Comparison of ENCODE assay signal across 8 mouse cellular contexts in the genomic region with DNA sequence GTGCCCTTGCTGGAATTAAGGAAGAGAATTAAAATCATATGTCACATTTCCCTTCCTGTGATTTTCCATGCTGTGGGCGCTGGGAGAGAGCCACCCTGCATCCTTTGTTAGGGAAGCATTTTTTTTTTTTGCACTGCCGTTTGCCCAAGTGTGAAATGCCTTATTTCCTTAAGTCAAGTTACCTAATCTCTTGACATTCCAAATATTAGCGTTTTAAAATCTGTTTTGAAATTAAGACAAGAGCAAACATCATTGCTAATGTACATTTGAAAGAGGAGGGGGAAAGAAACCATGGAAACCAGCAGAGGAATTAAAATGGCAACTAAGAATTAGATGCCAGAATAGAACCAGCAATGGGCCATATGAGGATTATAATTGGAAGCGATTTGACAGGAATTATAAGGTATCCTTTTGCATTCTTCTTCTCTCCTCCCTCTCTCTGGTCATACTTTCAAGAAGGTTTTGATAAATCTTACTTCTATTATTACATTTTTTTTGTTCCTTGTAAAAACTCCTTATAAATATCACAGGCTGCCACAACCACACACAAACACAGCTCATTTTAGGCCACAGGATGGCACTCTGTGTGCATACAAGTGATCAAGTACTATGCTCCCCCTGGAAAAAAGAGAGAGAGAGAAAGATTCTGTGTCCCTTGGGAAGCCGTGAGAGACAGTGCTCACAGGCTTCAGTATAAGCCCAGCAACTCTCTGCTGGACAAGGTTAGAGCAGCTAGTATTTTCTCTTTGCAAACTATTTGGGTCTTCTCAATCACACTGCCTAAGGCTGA.
DNase-seq lines count a peak whose midpoint lies in the region; ATAC-seq lines count a peak whose summit lies in the region.

No protein-coding gene starts in this region.

- DNase-seq in cerebellum, adult 8-10 months: peak; percentile 1
- DNase-seq in lung, postnatal 36 days: peak; percentile 6
- DNase-seq in lung, adult 18-20 months: no peak
- DNase-seq in left cerebral cortex, postnatal 10 days (ENCODE audit: extremely low spot score in 1 of 2, low spot score in 2 of 2): peak; percentile 22 to 56
- DNase-seq in right cerebral cortex, postnatal 14 days: peak; percentile 26
- DNase-seq in spleen, adult 18-20 months: no peak
- no peak for DNase-seq in ovary, adult 18-20 months (ENCODE audit: low spot score)

- no peak for ATAC-seq in cerebellum, adult (ENCODE audit: insufficient number of reproducible peaks, low FRiP score, low TSS enrichment)

- intact Hi-C loops in left cerebral cortex, postnatal 10 days (cut with DNase I): no loop called here

Comparison
In these comparisons a context has a peak if more than half of its experiments do, and no peak if none do; other contexts are left out.
1. DNase-seq: peak in cerebellum, adult 8-10 months (single experiment), lung, postnatal 36 days (single experiment), left cerebral cortex, postnatal 10 days (2 of 2) and right cerebral cortex, postnatal 14 days (single experiment); none in lung, adult 18-20 months (0 of 2), spleen, adult 18-20 months (0 of 2) and ovary, adult 18-20 months (single experiment).